Mouse (Mus musculus) lung, postnatal 14 days (tissue): ENCODE data around the gene Sptan1.
"Not testable (repeated sequence)": the region's sequence is repeated elsewhere in the genome, so short reads cannot be mapped to it uniquely, and the experiment has no call there.

Experiments used
- DNase-seq: peaks from one replicate; pipeline ENCODE4 v3.0.0; 2021

Gene Sptan1

GRCm38 (mm10) chr2:30010840-30011281 lies 45.5 kb downstream of the Sptan1 start:
- DNase-seq = peak; percentile 66

DNA sequence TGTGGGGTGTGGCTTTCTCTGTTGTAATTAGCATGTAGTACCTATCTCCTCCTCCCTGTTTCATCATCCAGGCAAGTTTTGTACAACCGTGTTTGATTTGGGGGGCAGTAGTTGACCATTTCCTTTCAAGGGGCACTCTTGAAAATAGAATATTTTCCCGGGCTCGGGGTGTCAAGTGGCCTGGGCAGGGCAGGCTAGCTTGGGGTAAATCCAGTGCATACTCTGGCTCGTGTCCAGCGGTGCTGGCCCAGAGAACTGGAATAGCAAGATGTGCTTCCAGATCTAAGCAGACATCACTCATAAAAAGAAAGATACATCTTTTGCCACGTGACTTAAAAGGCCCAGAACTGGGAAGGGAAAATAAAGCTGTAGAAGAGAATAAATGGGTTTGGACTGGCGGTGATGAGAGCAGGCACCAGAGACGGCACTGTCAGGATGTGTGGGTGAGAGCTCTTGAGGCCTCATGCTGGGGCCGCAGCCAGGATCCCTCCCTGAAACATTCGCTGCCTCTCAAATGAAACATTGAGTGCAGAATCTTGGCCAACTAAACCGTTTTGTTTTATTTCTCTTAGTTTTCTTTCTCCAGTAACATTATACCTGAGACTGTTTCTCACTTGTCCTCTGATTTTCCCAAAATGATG lies 49.1 kb downstream of the Sptan1 start:
- DNase-seq = peak; percentile 76

DNA sequence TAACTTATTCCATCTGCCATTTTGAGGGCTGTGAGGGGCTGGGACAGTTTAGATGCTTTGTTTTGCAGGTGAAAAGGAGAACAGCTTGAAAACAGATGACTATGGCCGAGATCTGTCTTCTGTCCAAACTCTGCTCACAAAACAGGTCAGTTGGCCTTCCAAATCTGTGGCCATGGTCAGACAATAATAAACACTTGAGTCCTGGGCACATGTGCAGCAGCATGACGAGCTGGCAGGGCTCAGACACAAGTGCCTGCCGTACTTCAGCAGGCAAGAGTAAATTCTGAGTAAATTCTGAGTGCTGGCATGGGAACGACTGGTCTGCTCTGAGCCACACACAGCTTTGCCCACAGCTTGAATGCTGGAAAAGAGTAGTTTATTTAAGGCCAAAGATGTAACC lies 60.1 kb downstream of the Sptan1 start:
- no peak for DNase-seq

DNA sequence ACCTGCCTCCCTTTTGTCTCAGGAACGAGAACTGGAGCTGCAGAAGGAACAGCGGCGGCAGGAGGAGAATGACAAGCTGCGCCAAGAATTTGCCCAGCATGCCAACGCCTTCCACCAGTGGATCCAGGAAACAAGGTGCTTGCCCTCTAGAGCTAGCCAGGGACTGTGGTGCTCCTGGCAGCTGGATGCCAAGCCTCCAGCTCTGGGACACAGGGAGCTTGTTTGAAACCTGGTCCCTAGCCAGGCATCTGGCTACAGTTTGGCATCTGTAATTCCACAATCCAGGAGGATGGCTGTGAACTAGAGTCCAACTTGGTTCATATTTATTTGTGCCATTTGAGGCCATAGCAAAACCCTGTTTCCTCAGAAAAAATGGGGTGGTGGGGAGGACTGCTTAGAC lies 61.6 kb downstream of the Sptan1 start:
- DNase-seq = no peak

DNA sequence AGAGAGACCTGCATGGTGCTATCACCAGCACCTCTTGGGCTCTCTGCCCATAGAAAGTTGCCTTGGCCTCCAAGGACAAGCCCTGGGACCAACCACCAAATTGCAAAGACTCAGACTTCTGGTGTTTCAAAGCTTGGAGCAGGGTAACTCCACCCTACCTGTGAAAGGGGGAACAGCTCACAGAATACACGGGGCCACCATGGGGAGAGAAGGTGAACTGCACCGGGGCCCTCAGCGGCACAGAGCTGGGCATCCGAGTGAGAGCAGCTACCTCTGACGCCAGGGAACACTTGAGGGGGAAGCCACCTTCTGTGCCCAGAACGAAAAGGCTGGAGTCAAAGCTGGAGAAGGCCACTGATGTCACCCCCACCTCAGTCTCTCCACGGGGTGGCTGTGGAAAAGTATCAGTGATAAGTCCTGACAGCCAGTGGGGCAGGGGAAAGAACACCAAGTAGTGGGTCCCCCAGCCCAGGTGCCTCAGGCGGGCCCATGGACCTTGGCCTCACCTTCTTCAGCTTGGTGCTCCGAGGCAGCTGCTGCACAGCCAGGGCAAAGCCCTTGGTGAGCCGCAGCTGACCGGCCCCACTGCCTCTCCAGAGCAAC lies 67.0 kb downstream of the Sptan1 start:
- no peak for DNase-seq

DNA sequence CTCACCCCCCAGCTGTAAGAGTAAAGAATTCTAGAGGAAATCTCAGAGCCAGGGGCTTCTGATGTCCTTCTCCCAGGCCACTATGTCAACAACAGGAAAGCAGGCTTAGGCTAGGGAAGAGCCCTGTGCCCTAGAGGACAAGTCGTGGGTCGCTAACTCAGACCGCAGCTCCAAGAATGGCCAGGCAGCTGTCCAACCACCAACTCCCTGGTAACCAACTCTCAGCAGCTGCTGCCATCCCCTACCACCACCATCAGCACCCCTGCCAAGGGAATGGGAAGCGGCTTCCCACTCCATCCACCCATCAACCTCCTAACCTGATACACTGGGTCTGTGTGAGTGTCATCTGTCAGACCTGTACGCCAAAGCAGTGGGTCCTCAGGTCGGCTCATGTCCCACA lies 67.6 kb downstream of the Sptan1 start:
- no peak for DNase-seq

DNA sequence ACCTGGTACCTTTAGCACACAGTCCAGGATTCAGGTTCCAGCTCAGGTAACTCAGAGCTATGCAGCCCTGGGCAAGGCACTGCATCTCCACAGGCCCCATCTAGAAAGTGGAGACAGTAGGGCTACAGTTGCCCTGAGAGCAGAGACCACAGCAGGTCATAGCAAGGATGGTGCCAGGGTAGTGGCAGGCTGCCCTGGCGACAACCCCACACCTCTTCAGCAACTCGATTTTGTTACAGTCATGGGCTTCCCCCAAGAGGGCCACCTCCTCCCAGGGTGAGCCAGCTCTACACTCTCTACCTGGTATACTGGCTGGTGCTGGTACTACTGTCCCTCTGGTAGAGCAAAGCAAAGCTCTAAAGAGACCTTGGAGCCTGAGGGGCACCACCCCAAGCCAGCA lies 72.4 kb downstream of the Sptan1 start:
- no peak for DNase-seq

DNA sequence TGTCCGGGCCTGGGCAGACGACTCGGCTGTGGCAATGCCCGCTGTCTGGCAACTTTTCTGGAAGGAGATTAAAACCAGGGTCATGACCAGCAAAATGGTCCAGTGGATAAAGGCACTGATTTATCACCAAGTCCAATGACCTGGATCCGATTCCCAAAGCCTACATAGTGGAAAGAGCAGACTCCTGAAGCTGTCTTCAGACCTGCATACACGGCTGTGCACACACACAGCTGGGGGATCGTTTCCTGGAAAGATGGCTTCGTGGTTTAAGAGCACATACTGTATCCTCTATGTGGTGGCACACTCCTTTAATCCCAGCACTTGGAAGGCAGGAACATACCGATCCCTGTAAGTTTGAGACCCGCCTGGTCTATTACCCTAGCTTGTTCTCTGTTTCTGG lies 73.0 kb downstream of the Sptan1 start:
- DNase-seq = no peak

DNA sequence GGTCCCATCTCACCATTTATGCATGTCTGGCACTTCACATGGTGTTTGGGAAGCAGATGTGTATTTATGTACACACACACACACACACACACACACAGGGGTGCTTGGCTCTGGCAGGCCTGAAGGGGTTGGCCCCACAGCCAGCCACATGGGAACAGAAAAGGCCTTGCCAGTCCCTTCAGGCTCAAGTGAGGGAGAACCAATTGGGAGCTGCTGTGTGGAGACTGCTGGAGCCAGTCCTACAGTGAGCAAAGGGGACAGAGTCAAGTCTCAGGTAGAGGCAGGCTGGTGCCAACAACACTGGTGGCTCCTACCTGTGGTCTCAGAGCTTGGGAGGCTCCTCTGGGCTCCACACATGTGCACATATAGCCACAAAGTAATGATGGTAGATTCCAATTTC lies 74.3 kb downstream of the Sptan1 start:
- no peak for DNase-seq

GRCm38 (mm10) chr2:30042445-30042844 lies 77.1 kb downstream of the Sptan1 start:
- DNase-seq = peak; percentile 93

GRCm38 (mm10) chr2:30044550-30044949 lies 79.2 kb downstream of the Sptan1 start:
- no peak for DNase-seq

- no peak for DNase-seq
Observed at GRCm38 (mm10) chr2:30047127-30047526, 81.8 kb downstream of the Sptan1 start.

- DNase-seq = no peak
Observed at GRCm38 (mm10) chr2:30048101-30048501, 82.7 kb downstream of the Sptan1 start.

GRCm38 (mm10) chr2:30048699-30049388 lies 83.5 kb downstream of the Sptan1 start, which contains the start of gene Wdr34:
Gene Wdr34, minus strand, starts transcription at chr2:30048881.
- peak; percentile 99 for DNase-seq

GRCm38 (mm10) chr2:30049831-30050230 lies 84.5 kb downstream of the Sptan1 start:
- DNase-seq = no peak

- DNase-seq = no peak
Observed at GRCm38 (mm10) chr2:30051992-30052761, 86.8 kb downstream of the Sptan1 start.

DNA sequence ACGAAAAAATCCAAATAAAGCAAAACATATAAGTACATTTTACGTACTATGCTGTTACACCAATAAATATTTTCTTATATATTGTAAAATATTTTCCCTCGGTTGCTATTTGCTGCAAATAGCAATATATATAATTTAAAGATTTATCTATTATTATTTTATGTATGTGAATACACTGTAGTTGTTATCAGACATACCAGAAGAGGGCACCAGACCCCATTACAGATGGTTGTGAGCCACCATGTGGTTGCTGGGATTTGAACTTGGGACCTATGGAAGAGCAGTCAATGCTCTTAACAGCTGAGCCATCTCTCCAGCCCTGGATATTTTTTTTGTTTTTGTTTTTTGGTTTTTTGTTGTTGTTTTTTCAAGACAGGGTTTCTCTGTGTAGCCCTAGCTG lies 90.0 kb downstream of the Sptan1 start:
- not testable (repeated sequence) for DNase-seq

- no peak for DNase-seq
Observed at GRCm38 (mm10) chr2:30056736-30057135, 91.4 kb downstream of the Sptan1 start.

- DNase-seq = no peak
Observed at GRCm38 (mm10) chr2:30057223-30057904, 92.0 kb downstream of the Sptan1 start, which contains the start of gene Set. Gene Set, plus strand, starts transcription at chr2:30057378.

GRCm38 (mm10) chr2:30058418-30058817 lies 93.1 kb downstream of the Sptan1 start:
- DNase-seq = no peak

DNA sequence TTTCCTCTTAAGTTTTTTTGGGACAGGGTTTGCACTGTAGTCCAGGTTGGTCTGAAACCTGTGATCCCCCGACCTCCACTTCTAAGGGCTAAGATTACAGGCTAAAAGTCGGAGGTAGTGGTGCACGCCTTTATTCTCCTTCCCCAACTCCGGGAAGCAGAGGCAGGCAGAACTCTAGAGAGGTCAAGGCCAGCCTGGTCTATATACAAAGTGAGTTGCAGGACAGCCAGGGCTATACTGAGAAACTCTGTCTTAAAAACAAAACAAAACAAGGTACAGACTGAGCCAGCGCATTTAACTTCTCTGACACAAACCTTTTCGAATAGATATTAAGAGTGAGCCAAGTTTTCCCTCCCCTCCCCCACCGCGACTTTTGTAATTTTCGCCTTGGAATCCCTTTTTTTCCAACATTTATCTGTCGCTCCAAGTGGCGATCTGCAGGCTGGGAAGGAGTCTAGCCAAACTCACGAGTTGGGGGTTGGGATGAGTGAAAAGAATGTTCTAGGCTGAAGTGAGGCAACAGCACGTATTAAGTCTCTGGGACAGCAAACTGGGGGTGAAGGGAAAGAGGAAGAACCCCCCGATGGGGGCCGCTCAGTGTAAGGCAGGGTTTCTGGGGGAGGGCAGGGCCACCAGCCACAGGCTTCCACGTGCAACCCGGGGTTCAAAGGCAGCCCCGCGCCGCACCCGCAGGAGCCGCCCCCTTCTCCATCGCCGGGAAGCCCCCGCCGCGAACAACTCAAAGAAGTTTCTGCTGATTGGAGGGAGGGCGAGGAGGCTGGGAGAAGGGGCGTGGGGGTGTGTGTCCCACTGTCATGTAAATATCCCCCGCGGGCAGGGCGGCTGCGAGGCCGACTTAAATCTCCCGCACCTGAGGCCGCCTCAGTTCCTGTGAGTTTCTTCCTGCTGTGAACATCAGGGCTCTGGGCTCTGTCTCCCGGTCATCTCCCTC lies 96.1 kb downstream of the Sptan1 start:
- peak; percentile 52 for DNase-seq
